Mouse (Mus musculus) CD4-positive, CD25-positive, alpha-beta regulatory T cell, adult 4 months (primary cell): ENCODE data around the gene Olfr91. TPM values are rescaled to one million over a fixed set of nuclear protein-coding genes. Genes with fewer than 3 reads are reported as not detected.

Experiments used
- ATAC-seq: one replicate; pipeline ENCODE4 v1.8.0; 2017
- polyA plus RNA-seq, 2 experiments: library from polyadenylated mRNA; unstranded; fragments of 100-300 nt; shearing (Covaris generic); gene quantifications; one replicate each; pipeline ENCODE4 v1.2.1; 2017

The Olfr91 gene
- polyA plus RNA-seq, 2 experiments from 2014 or later = not detected

GRCm38 (mm10) chr17:37061435-37061834 lies 36.6 kb downstream of the Olfr91 start:
- no peak for ATAC-seq

DNA sequence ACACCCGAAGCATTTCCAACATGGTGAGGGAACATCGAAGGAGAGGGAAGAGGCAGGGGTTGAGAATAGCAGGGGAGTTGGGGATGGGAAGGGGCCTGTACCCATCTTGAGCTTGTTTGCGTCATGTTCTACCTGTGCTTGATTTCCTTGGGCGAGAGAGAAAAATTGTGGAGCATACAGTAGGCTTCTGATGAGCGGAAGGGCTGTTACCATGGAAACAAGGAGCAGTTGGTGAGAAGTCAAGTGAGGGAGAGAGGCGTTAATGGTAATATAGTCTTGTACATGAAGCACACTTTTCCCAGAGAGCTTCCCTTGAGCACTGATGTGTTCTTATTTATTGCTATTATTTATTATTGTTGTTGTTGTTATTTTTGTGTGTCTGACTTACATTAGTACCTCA lies 41.1 kb downstream of the Olfr91 start:
- ATAC-seq = no peak

DNA sequence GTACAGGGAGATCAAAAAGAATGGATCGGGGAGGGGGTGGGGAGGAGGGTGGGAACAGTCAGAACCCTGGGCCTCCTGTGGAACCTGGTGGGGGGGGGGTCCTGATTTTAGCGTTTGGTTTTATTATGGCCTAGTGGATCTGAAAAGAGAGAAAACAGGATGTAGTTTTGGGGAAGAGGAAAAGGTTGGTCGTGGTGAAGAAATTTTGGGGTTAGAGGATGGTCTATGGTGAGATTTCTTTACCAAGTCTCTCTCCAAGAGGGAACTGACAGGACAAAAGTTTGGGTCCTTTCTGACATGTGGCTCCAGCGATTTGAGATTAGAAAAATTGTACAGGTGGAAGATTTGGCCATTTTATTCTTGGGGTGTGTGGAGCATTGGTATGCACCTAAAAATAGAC lies 46.3 kb downstream of the Olfr91 start:
- ATAC-seq = no peak

DNA sequence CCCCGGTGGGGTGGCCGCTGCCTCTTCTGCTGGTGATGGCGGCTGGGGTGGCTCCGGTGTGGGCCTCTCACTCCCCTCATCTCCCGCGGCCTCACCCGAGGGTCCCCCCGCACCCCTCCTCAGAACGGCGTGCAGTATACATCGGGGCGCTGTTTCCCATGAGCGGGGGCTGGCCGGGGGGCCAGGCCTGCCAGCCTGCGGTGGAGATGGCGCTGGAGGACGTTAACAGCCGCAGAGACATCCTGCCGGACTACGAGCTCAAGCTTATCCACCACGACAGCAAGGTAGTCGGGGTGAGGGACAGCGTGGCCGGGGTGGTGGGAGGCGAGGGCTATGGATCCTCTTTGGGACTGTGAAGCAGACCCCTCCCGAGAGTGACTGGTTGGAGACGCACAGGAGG lies 47.2 kb downstream of the Olfr91 start:
- ATAC-seq = no peak

DNA sequence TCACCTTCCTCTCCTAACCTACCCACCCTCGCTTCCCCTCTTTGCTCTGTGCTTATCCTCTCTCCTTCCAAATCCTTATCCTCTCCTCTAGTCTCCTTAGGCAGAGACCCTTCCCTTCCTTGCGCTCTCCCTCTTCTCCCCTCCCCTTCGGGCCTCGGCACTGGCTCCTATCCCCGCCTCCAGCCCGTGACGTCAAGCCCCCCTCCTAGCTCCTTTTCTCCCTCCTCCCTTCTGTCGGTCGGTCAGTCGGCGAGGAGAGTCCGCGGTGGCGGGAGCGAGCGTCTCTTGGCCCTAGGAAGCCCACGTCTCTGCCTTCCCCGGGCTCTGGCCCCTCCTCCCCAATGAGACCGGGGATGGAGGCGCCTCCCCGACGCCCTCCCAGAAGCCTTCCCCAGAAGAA lies 47.7 kb downstream of the Olfr91 start:
- no peak for ATAC-seq

DNA sequence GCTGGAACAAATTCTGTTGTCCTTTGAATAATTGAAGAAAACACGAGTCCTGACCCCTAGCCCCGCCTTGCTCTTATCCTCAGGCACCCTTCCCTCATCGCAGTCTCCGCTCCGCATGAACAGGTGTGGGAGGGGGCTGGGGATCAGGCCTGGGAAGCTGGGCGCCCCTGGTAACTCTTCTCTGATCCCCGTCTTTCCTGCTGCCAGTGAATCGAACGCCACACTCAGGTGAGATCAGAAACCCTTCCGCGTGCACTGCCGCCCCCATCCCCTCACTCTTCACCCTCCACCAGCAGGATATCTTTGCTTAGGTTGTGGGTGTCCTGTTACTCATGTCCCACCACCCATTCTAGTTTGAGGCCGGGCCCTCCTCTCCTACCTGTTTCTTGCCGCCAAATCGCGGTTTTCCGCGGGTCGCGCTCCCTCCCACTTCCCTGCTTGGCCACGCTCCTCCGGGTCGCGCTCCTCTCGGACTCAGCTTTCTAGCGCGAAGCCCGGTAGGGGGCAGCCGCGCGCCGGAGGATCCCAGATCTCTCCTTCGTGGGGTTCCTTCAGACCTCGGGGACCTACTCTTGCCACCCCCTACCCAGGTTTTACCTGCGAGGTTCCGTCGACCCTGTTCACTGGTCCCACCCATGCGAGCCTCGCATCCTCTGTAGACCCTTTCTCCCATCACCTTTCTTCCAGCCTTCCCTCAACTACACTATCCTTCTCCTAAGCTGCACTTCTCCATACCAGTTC lies 48.3 kb downstream of the Olfr91 start:
- ATAC-seq = no peak

GRCm38 (mm10) chr17:37048383-37048782 lies 49.7 kb downstream of the Olfr91 start:
- ATAC-seq = no peak

DNA sequence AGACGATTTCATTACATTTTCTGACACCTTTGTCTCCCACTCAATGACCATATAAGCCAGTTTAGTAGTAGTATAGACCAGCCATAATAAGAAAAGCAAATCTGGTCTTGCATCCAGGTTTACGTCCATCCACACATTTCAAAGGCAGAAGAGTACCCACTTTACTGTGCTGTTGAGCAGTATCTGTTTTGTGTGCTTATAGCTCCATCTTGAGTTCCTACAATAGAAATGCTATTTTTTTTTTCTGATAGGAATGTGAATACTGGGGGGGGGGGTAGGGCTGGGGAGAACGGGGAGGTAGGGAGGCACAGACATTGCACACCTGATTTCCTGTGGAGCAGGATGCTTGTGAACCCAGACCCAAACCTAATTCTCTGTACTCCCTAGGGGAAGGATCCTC lies 50.1 kb downstream of the Olfr91 start:
- ATAC-seq = no peak

GRCm38 (mm10) chr17:37047332-37047976 lies 50.6 kb downstream of the Olfr91 start:
- ATAC-seq = no peak

GRCm38 (mm10) chr17:37046312-37047112 lies 51.6 kb downstream of the Olfr91 start:
- peak; percentile 57 for ATAC-seq

GRCm38 (mm10) chr17:37045611-37046311 lies 52.3 kb downstream of the Olfr91 start, which contains the start of gene Gabbr1:
Gabbr1 (plus strand) TSS chr17:37045966.
- peak; percentile 76 for ATAC-seq

DNA sequence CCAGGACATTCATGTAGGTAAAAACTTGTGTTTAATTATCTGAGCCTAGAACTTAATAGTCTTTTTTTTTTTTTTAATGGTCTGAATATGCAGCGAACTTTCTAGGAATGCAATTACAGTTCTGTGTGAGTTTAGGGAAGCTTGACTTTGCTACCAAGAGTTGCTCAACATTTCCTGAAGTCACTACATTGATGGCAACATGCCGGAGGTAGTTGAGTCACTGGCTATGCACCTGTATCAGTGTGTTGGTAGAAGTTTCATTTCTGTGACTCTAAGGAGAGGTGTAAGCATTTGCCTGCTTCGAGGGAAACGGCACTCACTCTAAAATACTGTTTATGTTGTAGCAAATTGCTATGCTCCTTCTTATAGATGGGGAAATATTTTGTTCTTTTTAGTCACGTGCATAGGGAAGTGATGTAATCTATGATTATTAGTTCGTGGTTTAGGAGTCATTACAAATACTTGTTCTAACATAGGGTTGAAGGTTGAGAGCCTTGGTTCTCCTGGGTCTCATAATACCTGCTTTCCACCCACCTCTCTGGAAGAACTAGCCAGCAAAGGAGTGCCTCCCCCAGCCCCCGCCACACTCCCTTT lies 53.3 kb downstream of the Olfr91 start:
- no peak for ATAC-seq

Other genes with a start within 250 kb of the Olfr91 start
- gene Trim15, start 231.1 kb downstream of the Olfr91 start, polyA plus RNA-seq = under 1 TPM in 1 of 2 experiments, not detected in 1; 0.79 TPM
- under 1 TPM in 1 of 2 experiments, not detected in 1; 0.28 TPM for gene Trim10, start 228.7 kb downstream of the Olfr91 start, polyA plus RNA-seq
- gene Trim40, start 208.2 kb downstream of the Olfr91 start, polyA plus RNA-seq = not detected
- not detected for gene Trim31, start 200.2 kb downstream of the Olfr91 start, polyA plus RNA-seq
- gene Rnf39, start 155.4 kb downstream of the Olfr91 start, polyA plus RNA-seq = not detected
- 100 to 1,000 TPM; 196 to 201 TPM for gene Ppp1r11, start 146.5 kb downstream of the Olfr91 start, polyA plus RNA-seq
- gene Znrd1, start 139.7 kb downstream of the Olfr91 start, polyA plus RNA-seq = 10 to 100 TPM; 67.9 to 82.1 TPM
- 1 to 10 TPM; 5.5 to 8.2 TPM for gene Znrd1as, start 139.7 kb downstream of the Olfr91 start, polyA plus RNA-seq
- not detected for gene 2410137M14Rik, start 117.0 kb downstream of the Olfr91 start, polyA plus RNA-seq
- gene H2-M5, start 108.7 kb downstream of the Olfr91 start, polyA plus RNA-seq = not detected
- not detected for gene Zfp57, start 97.1 kb downstream of the Olfr91 start, polyA plus RNA-seq
- gene Mog, start 74.9 kb downstream of the Olfr91 start, polyA plus RNA-seq = not detected
- gene Gabbr1, start 52.3 kb downstream of the Olfr91 start, polyA plus RNA-seq = 1 to 10 TPM; 4.7 to 8.6 TPM
- gene Olfr90, start 9.8 kb downstream of the Olfr91 start, polyA plus RNA-seq = under 1 TPM in 1 of 2 experiments, not detected in 1; 0.11 TPM
- not detected for gene Olfr92, start 21.8 kb upstream of the Olfr91 start, polyA plus RNA-seq
- gene Olfr93, start 63.2 kb upstream of the Olfr91 start, polyA plus RNA-seq = not detected
- gene Ubd, start 95.6 kb upstream of the Olfr91 start, polyA plus RNA-seq = under 1 TPM in 1 of 2 experiments, not detected in 1; 0.70 TPM
- not detected for gene Olfr94, start 102.7 kb upstream of the Olfr91 start, polyA plus RNA-seq
- gene Olfr95, start 114.8 kb upstream of the Olfr91 start, polyA plus RNA-seq = not detected
- not detected for gene Olfr96, start 121.9 kb upstream of the Olfr91 start, polyA plus RNA-seq
- not detected for gene Olfr97, start 139.1 kb upstream of the Olfr91 start, polyA plus RNA-seq
- gene Olfr98, start 165.5 kb upstream of the Olfr91 start, polyA plus RNA-seq = not detected
- 100 to 1,000 TPM; 131 to 144 TPM for gene H2-M3, start 171.9 kb upstream of the Olfr91 start, polyA plus RNA-seq
- gene Olfr99, start 185.2 kb upstream of the Olfr91 start, polyA plus RNA-seq = 1 to 10 TPM; 4.3 to 5.5 TPM
- gene Olfr101, start 206.0 kb upstream of the Olfr91 start, polyA plus RNA-seq = under 1 TPM; 0.22 to 0.25 TPM
- gene Olfr102, start 218.8 kb upstream of the Olfr91 start, polyA plus RNA-seq = not detected
- not detected for gene Olfr103, start 241.4 kb upstream of the Olfr91 start, polyA plus RNA-seq